Mouse (Mus musculus) erythroblast, adult 5-6 weeks (primary cell): ENCODE data around the gene Psmd13. TPM values are rescaled to one million over a fixed set of nuclear protein-coding genes. Genes with fewer than 3 reads are reported as not detected.
A peak's percentile ranks its signal among the peaks of the same experiment; 100 is the strongest.

Experiments used
- ATAC-seq: replicated peaks from 2 replicates; pipeline ENCODE4 v1.8.0; 2016; ENCODE audit warnings: moderate number of reproducible peaks, mild to moderate bottlenecking, moderate TSS enrichment, inconsistent platforms; ENCODE audit not compliant: poor library complexity, low FRiP score, severe bottlenecking
- total RNA-seq, 2 experiments: library from RNA; stranded (forward) in 1 of 2; stranded (reverse) in 1 of 2; fragments of 150-400 nt in 1 of 2; fragments of 200-764, 138-1000 nt in 1 of 2; gene quantifications; 2 replicates each; pipeline versions ENCODE4 v1.2.3 to v1.2.4; 2015 to 2017; ENCODE audit warnings: low replicate concordance in 2 of 2

The Psmd13 gene
- total RNA-seq, 2 experiments from 2014 or later: 13.1 to 56.0 TPM

- ATAC-seq: no peak
Observed at GRCm38 (mm10) chr7:140902036-140902875, 20.5 kb downstream of the Psmd13 start.

- peak; percentile 62 for ATAC-seq
Observed at GRCm38 (mm10) chr7:140903212-140903611, 21.4 kb downstream of the Psmd13 start.

GRCm38 (mm10) chr7:140905642-140906081 is 23.9 kb downstream of the Psmd13 start:
- no peak for ATAC-seq

- ATAC-seq: no peak
Observed at GRCm38 (mm10) chr7:140907131-140907530, 25.4 kb downstream of the Psmd13 start.

- ATAC-seq: no peak
Observed at GRCm38 (mm10) chr7:140907697-140908096, 25.9 kb downstream of the Psmd13 start.

GRCm38 (mm10) chr7:140908181-140908580 is 26.4 kb downstream of the Psmd13 start:
- ATAC-seq: no peak

- peak; percentile 82 for ATAC-seq
Observed at GRCm38 (mm10) chr7:140908634-140909107, 26.9 kb downstream of the Psmd13 start.

- ATAC-seq: no peak
Observed at GRCm38 (mm10) chr7:140912293-140912692, 30.5 kb downstream of the Psmd13 start.

- ATAC-seq: no peak
Observed at GRCm38 (mm10) chr7:140912846-140913482, 31.2 kb downstream of the Psmd13 start.

GRCm38 (mm10) chr7:140914031-140914690 is 32.4 kb downstream of the Psmd13 start:
- no peak for ATAC-seq

- ATAC-seq: no peak
Observed at GRCm38 (mm10) chr7:140919911-140920310, 38.1 kb downstream of the Psmd13 start.

GRCm38 (mm10) chr7:140920418-140921029 is 38.8 kb downstream of the Psmd13 start, which contains the start of gene Nlrp6:
TSS of gene Nlrp6 (plus strand) at chr7:140920902.
- ATAC-seq: no peak

- no peak for ATAC-seq
Observed at GRCm38 (mm10) chr7:140921225-140921975, 39.6 kb downstream of the Psmd13 start.

- no peak for ATAC-seq
Observed at GRCm38 (mm10) chr7:140922398-140923069, 40.8 kb downstream of the Psmd13 start.

- ATAC-seq: no peak
Observed at GRCm38 (mm10) chr7:140923070-140923775, 41.5 kb downstream of the Psmd13 start.

- no peak for ATAC-seq
Observed at GRCm38 (mm10) chr7:140927181-140927580, 45.4 kb downstream of the Psmd13 start.

- no peak for ATAC-seq
Observed at GRCm38 (mm10) chr7:140938436-140938835, 56.7 kb downstream of the Psmd13 start.

GRCm38 (mm10) chr7:140938896-140939295 is 57.1 kb downstream of the Psmd13 start:
- ATAC-seq: no peak
